Mouse (Mus musculus) stomach, postnatal 0 days (tissue): ENCODE measurements around the gene Pcgf6. TPM values are rescaled to one million over a fixed set of nuclear protein-coding genes. Genes with fewer than 3 reads are reported as not detected.

Experiments used
- ATAC-seq: fragments of 200-750 bp; cut with Nextera tagmentation; 2 replicates; pipeline ENCODE4 v1.8.0; 2017; ENCODE audit not compliant: low FRiP score, low TSS enrichment
- DNase-seq: peaks from one replicate; pipeline ENCODE4 v3.0.0-alpha.2; 2016; ENCODE audit warnings: low spot score
- H3K27ac ChIP-seq: fragments of 300-500 bp; sonication (generic); replicated peaks from 2 replicates; pipeline ENCODE4 v1.5.1; 2014; ENCODE audit warnings: mild to moderate bottlenecking, control low read depth
- H3K27me3 ChIP-seq: fragments of 300-500 bp; sonication (generic); 2 replicates; pipeline ENCODE4 v1.6.1; 2014; ENCODE audit warnings: low read length; ENCODE audit not compliant: control insufficient read depth, insufficient read depth
- H3K36me3 ChIP-seq: fragments of 300-500 bp; sonication (generic); 2 replicates; pipeline ENCODE4 v1.6.1; 2014; ENCODE audit warnings: low read length, mixed read lengths; ENCODE audit not compliant: control insufficient read depth, insufficient read depth
- H3K4me1 ChIP-seq: fragments of 300-500 bp; sonication (generic); replicated peaks from 2 replicates; pipeline ENCODE4 v1.6.1; 2014; ENCODE audit warnings: antibody characterized with exemption; ENCODE audit not compliant: control insufficient read depth, insufficient read depth
- H3K4me2 ChIP-seq: fragments of 300-500 bp; sonication (generic); replicated peaks from 2 replicates; pipeline ENCODE4 v1.6.1; 2014; ENCODE audit warnings: low read depth, mild to moderate bottlenecking, control low read depth, moderate library complexity
- H3K4me3 ChIP-seq: fragments of 300-500 bp; sonication (generic); 2 replicates; pipeline ENCODE4 v1.5.1; 2014; ENCODE audit warnings: low read depth, low read length, control low read depth
- H3K9ac ChIP-seq: fragments of 300-500 bp; sonication (generic); 2 replicates; pipeline ENCODE4 v1.6.1; 2014; ENCODE audit warnings: mild to moderate bottlenecking, low read length, control low read depth, mixed read lengths
- H3K9me3 ChIP-seq: fragments of 300-500 bp; sonication (generic); 2 replicates; pipeline ENCODE4 v1.6.1; 2016; ENCODE audit warnings: low read length; ENCODE audit not compliant: control insufficient read depth
- CTCF ChIP-seq: IDR thresholded peaks from 2 replicates; pipeline ENCODE4 v1.5.1; 2016; ENCODE audit warnings: antibody characterized with exemption, low read depth, mild to moderate bottlenecking, moderate library complexity
- EP300 ChIP-seq: optimal IDR thresholded peaks from 2 replicates; pipeline ENCODE3; 2016; ENCODE audit warnings: antibody characterized with exemption
- WGBS: fragments of 180-500 bp; shearing (Covaris S2); extraction: QIAGEN DNeasy Blood & Tissue Kit; methylation state at CpG from one replicate; pipeline ENCODE4 v1.1.7; 2014; 5-methylcytosine and 5-hydroxymethylcytosine counted together
- polyA plus RNA-seq: library from polyadenylated mRNA; unstranded; fragments of >200 nt; fragmentation: Nextera tagmentation; extraction: Ambion mirVana; gene quantifications from 2 replicates; pipeline ENCODE4 v1.2.1, GENCODE M21; 2015

Pcgf6 gene
- polyA plus RNA-seq, 1 experiment from 2014 or later: 10.1 TPM

DNA sequence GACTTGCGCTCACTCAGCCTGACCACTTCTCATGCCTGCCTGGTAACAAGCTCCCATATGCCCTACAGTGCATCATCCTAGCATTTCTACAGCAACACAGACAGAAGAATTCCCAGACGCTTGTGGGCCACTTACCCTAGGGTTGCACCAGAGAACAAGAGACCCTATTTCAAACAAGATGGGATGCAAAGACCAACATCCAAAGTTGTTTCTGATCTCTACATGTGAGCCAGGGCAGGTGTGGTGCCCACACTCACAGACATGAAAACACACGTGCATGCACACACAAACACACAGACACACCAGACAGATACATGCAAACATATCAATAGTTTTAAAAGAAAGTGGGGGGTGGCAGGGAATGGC, 60.6 kb downstream of the Pcgf6 start:
- no peaks in the 10 kb centered on the region for H3K4me1 ChIP-seq
- ATAC-seq (no peak), DNase-seq (no peak)
- TF ChIP-seq CTCF (no peak), EP300 (no peak)
- no peaks in the 10 kb centered on the region for H3K27me3 ChIP-seq
- WGBS: 87% methylated on average over 3 of the region's 3 CpGs
- H3K9me3 ChIP-seq: no peaks in the 10 kb centered on the region
- no peak overlapping the region for H3K4me3 ChIP-seq
- H3K27ac ChIP-seq: peak overlapping the region; percentile 49
- H3K4me2 ChIP-seq: no peak overlapping the region
- no peaks in the 10 kb centered on the region for H3K36me3 ChIP-seq
- H3K9ac ChIP-seq: no peak overlapping the region

GRCm38 (mm10) chr19:46989479-46990152, 61.1 kb downstream of the Pcgf6 start:
- H3K9me3 ChIP-seq: no peaks in the 10 kb centered on the region
- H3K36me3 ChIP-seq: no peaks in the 10 kb centered on the region
- no peaks in the 10 kb centered on the region for H3K27me3 ChIP-seq
- H3K4me1 ChIP-seq: no peaks in the 10 kb centered on the region
- ATAC-seq (no peak), DNase-seq (no peak)
- TF ChIP-seq CTCF (no peak), EP300 (no peak)
- 73% methylated on average over 20 of the region's 20 CpGs for WGBS
- no peak overlapping the region for H3K4me3 ChIP-seq
- no peak overlapping the region for H3K9ac ChIP-seq
- no peak overlapping the region for H3K4me2 ChIP-seq
- peak overlapping the region; percentile 49 for H3K27ac ChIP-seq

GRCm38 (mm10) chr19:46988231-46989087, 62.2 kb downstream of the Pcgf6 start:
- Histone ChIP-seq H3K4me2 (no peak overlapping the region), H3K9ac (no peak overlapping the region), H3K9me3 (no peaks in the 10 kb centered on the region), H3K36me3 (no peaks in the 10 kb centered on the region), H3K27me3 (no peaks in the 10 kb centered on the region), H3K4me3 (no peak overlapping the region), H3K4me1 (no peaks in the 10 kb centered on the region), H3K27ac (peak overlapping the region; percentile 87)
- ATAC-seq (peak; percentile 90), DNase-seq (peak; percentile 93)
- WGBS: 36% methylated on average over 16 of the region's 16 CpGs
- peak; percentile 22; the same call in 1 of the 2 replicates for TF ChIP-seq CTCF
- no peak for TF ChIP-seq EP300

DNA sequence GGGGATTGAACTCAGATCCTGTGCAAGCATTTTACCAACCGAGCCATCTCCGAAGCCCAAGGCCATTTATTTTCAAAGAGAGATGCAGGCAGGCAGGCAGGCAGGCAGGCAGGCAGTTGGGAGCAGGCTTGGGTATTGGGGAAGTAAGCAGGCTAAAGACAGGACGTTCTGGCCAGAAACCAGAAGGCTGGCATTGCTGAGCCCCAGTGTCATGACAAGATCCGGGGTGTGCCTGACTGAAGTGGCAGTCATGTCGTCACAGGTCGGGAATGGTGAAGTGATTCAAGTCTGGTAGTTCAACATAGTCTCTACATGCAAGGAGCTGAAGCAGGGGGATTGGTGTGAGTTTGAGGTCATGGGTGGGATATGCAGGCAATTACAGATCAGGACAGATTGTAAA, 63.1 kb downstream of the Pcgf6 start:
- no peak for TF ChIP-seq CTCF
- no peak for TF ChIP-seq EP300
- H3K36me3 ChIP-seq: no peaks in the 10 kb centered on the region
- 65% methylated on average over 6 of the region's 6 CpGs for WGBS
- no peak; the same call in 1 of the 2 replicates for ATAC-seq
- H3K27me3 ChIP-seq: no peaks in the 10 kb centered on the region
- H3K27ac ChIP-seq: peak overlapping the region; percentile 87
- peak; percentile 54 for DNase-seq
- no peak overlapping the region for H3K9ac ChIP-seq
- no peaks in the 10 kb centered on the region for H3K4me1 ChIP-seq
- H3K4me2 ChIP-seq: no peak overlapping the region
- H3K9me3 ChIP-seq: no peaks in the 10 kb centered on the region
- no peak overlapping the region for H3K4me3 ChIP-seq

- Histone ChIP-seq H3K27ac (peak overlapping the region; percentile 86), H3K4me3 (no peak overlapping the region), H3K4me2 (0 out of 2 replicates have a peak overlapping the region, but pooled peaks have one; percentile 25), H3K9me3 (no peaks in the 10 kb centered on the region), H3K36me3 (no peaks in the 10 kb centered on the region), H3K4me1 (no peaks in the 10 kb centered on the region), H3K9ac (no peak overlapping the region), H3K27me3 (no peaks in the 10 kb centered on the region)
- WGBS: 70% methylated on average over 13 of the region's 13 CpGs
- ATAC-seq (peak; percentile 46), DNase-seq (peak; percentile 60)
- no peak for TF ChIP-seq CTCF
- no peak for TF ChIP-seq EP300
Observed at GRCm38 (mm10) chr19:46984726-46985622, 65.7 kb downstream of the Pcgf6 start.
